Mouse (Mus musculus) cerebellum, adult 9-10 months (tissue): ENCODE data around the gene Dtx3.

Experiments
- DNase-seq: peaks from one replicate; pipeline ENCODE4 v3.0.0; 2022

The Dtx3 gene

DNA sequence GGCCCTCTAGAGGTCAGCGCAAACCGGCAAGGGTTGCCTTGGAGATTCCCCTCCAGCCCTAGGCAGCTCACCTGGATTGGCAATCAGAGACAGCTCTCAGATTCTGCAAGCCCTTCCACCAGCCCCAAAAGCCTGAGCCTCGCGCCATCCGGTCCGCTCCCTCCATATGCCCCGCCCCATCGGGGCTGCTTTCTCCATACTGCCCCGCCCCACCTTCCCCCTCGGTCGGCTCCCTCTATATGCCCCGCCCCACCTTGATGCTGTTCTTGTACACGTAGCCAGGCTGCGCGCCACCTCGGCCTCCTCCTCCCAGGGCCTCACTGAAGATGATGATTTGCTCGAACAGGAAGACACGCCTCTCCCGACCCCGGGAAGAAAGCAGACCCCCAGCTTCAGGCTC lies 11.8 kb downstream of the Dtx3 start:
- no peak for DNase-seq

DNA sequence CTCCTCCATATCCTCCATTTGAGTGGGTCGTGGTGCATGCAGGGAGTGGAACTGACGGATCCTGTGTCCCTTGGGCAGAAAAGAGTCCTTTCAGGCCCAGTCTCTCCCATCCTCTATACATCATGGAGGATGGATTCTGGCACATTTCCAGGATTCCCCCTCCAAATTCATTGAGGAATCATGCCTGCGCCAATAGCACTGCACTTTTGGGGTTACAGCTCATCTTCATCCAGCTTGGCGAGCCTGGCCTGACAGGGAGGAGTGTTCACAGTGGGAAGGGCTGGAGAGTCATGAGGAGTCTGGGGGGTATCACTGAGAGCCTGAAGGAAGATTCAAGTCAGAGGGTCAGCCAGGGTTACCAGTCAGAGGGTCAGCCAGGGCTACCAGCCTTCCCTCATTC lies 12.9 kb downstream of the Dtx3 start:
- DNase-seq: no peak

DNA sequence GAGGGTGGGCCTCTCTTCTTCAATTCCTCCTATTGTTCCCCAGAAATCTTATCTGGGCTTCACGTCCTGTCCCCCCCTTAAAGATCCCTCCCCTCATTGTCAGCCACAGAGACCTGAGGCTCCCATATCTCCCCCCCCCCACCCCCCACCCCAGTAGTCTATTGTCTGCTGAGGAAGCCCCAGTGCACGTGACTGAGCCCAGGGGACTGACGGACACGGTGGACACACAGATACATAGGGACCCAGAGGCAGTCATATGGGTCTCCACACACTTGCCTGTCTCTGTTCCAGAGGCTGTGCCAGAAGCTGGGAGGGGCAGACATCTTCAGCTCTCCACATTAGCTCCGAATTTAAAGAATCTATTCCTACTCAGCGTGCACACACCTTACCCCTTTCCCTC lies 14.0 kb downstream of the Dtx3 start:
- no peak for DNase-seq

DNA sequence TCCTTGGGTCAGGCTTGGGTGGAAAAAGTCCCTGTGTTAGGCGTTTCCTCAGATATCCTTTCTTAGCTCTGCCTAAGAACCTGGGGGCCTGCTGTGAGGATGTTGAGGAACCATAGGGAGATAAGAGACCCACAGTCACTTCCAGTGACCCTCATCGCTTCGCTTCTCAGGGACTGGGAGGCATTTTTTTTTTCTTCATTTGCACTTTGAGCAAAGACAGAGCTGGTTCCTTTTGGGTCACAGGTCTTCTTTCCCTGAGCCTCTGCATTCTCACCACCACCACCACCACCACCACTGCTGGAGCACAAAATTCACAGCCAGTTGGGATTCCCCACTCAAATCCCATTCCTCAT lies 14.9 kb downstream of the Dtx3 start:
- no peak for DNase-seq

DNA sequence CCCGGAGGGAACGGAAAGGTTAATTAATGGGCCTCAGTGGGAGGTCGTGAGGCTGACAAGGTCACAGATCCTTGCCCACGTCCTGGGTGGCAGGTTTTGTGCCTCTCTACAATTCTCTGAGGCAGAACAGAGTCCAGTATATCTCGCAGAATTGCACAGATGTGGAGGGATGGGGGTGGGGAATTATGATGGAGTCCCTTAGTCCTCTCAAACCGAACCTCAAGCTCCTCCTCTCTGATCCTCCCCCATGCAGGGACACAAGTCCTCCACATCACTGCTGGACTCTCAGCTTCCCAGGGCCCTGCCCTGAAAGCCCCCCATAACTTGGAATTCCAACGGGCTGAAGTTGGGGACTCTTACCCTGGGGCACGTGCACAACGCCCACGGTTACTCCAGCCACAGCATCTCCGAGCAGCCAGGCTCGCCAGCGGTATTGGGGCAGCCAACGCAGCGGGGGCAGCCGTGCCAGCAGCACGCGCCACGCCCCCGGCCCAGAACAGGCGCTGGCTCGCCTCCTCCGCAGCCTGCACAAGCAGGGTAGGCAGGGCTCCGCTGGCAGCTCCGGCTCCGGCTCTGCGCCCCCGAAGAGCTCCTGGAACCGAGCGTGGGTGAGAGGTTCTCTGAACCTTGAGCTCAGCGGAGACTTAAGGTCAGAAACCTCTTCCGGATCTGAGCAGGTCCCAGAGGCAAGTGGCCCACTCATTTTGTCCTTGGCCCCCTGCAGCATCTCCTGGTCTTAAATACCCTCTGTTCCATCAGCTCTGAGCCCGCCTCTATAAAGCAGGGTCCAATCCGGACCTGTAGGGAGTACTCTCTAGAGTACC lies 15.4 kb downstream of the Dtx3 start, which contains the start of gene Slc26a10:
TSS of gene Slc26a10 (minus strand) at position 775 of the 824 bp plus-strand sequence.
- DNase-seq: no peak

DNA sequence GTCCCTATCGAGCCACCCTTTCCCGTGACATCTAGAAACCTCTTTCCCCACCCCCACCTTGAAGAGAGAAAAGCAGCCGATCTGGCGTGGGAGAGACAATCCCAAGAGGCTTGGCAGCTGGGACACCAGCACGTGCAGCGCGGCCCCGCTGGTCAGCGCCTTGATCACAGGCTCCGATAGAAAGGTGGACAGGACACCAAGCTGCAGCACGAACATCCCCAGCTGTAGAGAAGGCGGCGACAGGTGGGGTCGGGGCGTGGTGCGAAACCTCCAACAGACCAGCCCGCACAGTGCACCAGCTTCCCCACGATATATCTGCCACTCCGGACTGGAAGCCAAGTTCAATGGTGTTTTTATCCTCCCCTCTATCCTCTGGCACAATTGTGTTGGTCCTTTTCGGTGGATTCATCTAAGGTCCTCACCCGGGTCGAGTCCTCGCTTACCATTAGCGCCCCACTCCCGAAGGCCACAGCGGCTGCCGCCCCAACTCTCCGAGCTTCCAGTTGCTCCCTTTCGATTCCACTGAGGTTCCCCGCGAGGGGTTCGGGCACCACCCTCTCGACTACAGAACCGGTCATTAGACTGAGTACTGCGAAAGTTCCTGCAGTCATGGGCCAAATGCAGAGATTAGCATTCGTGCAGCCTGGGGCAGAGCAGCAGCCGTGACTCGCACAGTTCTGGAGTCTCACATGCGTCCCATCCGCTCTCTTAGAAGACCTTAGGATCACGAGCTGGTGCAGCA lies 17.1 kb downstream of the Dtx3 start:
- DNase-seq: peak; percentile 30

DNA sequence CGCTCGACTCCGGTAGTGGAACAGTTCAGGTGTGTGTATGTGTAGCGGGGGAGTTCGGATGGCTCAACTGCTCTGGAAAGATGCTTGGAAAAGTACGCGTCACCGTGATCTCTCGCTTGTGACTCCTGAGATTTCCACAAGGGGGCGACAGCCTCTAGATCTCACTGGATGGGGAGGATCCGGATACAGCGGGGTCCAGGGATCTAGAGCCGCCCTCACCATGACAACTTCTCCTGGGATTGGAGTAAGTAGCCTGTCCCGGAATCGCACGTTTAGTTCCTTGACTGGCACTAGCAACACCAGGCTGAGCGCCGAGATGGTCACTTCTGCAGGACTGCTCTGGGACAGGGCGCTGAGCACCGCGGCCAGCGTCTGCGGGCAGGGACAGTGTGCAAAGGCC lies 17.8 kb downstream of the Dtx3 start:
- peak; percentile 86 for DNase-seq

DNA sequence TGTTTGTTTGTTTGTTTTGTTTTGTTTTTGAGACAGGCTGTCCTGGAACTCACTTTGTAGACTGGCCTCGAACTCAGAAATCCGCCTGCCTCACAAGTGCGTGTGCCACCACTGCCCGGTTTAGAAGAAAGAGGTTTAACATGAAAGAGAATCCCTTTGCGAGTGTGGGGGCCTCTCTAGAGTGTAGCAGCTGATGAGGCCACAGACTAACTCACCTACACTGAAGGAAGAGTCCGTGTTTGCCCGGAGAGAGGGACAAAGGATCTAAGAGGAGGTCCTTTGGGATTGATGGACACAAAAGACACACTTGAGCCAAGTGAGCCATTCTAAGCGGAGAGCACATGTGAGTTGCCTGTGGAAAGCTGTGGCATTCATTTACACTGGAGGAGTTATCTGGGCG lies 18.3 kb downstream of the Dtx3 start:
- DNase-seq: no peak

DNA sequence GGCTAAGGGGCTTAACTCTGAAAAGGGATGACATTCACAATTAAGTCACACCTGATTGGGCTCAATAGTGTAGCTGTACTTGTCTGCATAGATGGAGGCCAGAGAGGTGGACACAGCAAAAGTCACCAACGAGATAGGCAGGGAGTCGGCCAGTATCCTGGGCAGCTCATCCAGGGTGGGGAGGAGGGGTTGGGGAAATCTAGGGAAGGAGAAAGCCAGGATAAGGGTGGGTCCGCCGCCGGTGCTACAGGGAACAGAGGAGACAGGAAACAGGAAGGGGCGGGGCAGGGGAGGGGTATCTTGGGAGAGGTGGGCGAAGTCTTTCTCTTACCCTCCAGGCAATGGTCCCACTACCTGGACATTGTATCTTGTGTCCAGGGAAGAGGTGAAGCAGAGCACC lies 18.8 kb downstream of the Dtx3 start:
- DNase-seq: peak; percentile 10

DNA sequence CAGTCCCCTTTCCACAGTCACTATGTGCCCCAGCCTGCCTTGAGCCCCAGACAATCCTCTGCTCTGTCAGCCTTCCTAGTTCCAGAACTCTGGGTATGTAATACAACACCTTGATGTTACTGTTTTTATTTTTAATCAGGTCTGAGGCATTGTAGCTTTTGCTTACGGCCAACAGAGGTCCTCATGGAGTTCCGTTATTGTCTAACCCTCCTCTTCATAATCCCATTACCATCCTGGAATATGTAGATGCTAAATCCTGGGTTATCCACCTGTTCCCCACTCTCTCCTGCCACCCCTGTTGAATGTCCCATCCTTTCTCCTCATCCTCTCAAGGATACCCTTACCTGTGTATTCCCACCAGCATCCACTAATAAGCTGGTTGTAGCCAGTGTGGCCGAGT lies 19.3 kb downstream of the Dtx3 start:
- DNase-seq: peak; percentile 10

DNA sequence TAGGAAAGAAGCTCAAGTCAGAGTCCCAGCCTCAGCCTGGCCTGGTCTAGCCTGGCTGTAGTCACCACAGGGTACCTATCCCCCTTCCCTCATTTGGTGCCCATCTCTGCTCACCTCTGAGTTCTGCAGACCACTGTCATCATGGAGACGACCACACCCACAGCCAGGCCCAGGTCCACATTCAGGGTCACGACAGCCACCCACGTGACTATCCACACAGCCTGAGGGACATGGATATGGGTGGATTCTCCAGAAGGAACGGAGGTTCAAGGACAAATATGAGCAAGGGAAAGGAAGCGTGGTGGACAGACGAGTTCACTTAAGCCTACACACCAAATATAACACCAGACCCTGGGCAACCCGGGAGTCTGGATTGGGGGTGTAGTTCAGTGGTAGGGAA lies 21.4 kb downstream of the Dtx3 start:
- DNase-seq: peak; percentile 14

DNA sequence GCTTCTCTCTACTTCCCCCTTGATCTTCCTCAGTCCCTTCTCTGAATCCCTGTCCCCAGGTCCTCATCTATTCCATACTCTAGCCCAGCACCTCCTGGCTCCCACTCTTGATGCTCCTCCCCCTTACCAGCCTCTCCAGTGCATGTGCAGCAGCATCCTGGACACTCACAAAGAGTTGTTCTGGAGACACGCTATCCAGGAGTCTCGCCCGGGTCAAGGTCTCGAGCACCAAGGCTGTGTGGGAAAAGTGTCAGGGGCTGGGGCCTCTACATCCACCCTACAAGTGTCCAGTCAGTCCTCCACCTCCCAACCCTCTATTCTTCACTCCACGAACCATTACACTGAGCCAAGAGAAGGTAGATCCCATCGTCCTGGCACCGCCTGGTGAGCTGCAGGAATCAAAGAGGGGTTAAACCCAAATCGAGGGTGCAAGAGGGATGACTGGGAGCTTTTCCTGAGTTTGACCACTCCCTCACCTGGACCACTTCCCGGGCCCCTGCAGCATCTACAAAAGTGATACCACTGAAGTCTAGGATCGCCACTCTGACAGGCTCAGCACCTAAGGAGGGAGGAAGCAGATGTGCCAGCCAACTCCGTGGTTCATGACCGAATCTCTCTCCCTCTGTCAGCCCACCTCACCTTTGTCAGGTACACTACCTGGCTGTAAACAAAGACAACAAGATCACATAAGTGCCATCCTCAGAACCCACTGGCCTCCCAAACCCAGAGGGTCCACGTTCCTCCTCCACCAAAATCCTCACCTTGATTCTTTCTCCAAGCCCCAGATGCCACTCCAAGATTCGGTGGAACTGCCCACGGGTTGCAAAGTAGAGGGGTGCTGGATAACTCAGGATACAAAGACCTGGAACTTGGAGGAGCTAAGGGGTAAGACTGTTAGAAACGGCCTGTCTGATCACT lies 22.1 kb downstream of the Dtx3 start:
- DNase-seq: peak; percentile 15

DNA sequence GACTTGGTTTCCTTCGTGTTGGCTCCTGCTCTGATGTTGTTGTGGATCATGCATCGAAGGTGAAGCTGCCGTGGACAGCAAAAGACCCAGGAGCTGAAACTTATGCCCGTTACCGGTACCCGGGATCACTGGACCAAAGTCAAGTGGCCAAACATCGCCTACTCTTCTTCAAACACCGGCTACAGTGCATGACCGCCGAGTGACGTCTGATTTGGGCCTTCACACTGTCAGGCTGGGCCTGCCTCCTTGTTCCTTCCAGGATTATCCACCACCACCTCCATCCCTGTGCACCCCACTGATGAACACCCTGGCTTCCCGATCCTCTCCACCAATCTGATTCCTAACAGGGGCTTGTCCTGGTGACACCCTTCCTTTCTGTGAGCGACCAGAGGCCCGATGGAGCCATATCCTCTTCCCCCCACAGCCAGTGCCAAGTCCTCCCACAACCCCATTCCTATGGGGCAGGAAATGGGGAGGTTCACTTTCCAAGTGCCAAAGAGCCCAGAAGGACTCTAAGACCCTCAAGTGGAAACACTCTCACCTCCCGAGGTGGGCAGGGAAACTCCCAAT lies 23.8 kb downstream of the Dtx3 start:
- no peak for DNase-seq

DNA sequence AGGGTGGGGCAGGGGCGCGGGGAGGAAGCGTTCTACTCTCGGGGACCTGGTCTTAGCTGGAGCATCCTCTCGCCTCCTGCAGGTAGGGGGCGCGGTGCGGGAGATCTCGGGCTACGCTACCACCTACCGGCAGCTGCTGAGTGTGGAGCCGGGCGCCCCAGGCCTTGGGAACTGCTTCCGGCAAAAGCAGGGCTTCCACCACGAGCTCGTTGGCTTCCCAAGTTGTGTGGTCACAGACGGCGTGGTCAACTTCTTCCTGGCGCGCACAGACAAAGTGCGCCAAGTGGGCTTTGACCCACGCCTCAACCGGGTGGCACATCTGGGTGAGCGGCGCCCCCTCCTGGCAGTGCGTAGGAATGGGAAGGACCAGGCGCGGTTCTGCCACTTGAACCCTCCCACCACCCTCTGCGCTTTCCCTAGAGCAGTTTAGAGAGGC lies 24.7 kb downstream of the Dtx3 start:
- peak; percentile 45 for DNase-seq

DNA sequence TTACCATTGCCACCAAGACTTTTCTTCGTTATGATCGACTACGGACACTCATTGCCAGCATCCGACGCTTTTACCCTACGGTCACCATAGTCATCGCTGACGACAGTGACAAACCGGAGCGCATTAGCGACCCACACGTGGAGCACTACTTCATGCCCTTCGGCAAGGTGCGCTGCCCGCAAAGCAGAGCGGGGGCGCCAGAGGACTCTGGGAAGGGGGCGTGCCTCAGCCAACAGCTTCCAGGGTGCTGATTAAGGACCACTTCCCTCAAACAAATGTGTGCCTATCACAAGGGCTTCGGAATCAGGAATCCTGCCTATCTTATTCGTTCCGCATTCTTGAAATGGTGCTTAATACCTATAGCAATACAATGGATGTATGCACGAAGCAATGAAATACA lies 25.5 kb downstream of the Dtx3 start:
- peak; percentile 39 for DNase-seq

DNA sequence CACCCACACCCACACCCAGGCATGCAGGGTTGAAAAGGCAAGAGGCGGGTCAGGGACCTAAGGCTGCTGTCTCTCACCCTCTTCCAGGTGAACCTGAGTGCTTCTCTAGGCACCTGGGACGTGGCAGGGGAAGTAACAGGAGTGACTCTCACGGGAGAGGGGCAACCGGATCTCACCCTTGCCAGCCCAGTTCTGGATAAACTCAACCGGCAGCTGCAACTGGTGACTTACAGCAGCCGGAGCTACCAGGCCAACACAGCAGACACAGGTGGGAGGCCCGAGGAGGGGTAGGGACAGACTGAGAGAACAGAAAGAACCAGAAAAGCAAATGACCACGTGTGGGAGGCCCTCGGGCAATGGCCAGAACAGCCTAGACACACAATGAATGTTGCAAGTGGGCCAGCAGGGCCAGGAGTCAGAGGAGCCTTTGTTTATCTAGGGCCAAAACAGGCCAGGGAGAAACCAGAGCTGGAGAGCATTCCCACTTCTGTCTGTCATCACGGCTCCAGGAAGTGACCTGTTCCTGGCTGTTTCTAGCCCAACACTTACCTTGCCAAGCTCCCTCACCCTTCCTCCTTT lies 27.8 kb downstream of the Dtx3 start:
- peak; percentile 41 for DNase-seq

DNA sequence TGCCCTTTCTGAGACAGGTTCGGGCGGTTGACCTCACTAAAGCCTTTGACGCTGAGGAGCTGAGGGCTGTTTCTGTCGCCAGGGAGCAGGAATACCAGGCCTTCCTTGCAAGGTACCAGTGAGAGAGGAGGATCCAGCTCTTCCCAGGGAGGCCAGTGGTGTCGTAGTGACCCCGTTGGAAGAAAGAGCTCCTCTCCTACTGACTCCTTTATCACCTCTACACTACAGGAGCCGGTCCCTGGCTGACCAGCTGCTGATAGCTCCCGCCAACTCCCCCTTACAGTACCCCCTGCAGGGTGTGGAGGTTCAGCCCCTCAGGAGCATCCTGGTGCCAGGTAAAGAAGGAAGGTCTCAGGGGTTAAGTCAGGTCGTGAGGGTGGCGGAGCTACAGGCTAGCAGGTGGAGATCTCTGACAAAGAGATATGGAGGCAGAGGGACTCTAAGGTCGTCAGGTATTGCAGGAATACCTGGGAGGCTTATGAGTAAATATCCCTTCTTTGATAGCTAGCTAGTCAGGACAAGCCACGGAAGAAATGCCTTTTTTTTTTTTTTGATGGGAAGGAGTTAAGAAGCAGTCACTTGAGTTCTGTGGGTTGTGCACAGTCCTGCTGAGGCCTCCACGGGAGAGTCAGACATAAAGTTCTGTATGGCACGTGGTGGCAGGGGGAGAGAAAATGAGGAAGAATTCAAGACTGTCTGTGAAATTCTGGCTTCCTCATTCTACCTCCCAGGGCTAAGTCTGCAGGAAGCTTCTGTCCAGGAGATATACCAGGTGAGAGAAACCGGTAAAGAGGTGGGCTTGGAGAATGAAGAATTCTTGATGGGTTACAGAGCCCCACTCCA lies 28.5 kb downstream of the Dtx3 start:
- DNase-seq: peak; percentile 57

DNA sequence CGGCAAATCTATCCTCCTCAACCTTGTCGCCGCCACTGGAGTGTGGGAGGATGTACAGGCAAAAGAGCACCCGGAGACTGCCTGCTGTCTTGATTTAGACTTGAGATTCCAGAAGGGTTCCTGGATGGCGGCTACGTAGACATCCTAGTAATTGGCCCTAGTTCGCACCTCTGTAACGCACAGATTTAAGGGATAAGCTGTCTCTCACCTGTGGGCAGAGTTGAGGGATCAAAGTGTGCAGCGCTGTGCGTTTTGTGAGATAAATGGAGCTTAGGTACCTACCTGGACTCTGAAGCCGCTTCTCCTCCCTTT lies 29.2 kb downstream of the Dtx3 start:
- no peak for DNase-seq

DNA sequence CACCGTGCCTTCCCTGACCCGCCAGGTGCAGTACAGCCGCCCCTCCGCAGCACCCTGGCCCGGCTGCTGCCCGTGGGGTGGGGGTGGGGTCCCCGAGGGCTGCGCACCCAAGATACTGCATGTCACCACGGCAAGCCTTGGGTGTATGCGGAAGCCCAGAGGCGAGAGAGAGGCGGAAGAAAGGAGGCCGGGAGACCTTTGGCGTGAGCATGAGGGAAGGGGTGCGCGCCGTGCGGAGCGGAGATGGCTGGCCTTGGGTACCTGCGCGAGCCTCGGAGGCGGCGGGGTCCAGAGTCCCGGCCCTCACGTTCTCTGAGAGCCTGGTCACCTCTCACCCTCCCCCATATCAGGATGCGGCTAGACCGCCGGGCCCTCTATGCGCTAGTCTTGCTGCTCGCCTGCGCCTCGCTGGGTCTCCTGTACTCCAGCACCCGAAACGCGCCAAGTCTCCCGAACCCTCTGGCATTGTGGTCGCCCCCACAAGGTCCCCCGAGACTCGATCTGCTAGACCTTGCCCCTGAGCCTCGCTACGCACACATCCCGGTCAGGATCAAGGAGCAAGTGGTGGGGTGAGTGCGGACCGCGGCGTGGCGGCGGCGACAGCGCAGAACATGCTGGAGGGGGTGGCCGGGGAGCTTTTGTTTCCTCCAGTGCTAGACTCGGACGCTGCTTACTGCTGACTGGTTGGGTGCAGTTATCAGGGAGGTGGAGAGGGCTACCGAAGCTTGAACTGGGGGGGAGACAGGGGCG lies 29.7 kb downstream of the Dtx3 start:
- DNase-seq: peak; percentile 68

DNA sequence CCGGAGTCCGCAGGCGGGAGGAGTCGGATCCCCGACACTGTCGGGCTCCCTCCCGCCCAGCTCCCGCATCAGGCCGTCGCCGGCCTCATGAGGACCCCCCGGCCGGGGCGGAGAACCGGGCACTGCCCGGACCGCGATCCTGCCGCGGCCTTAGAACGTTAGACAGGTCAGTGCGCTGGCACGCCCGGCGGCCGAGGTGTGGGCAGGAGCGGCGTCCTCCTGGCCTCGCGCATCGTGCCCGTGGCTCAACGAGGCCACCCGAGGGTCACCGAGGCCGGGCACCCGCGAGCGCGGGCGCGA lies 30.2 kb downstream of the Dtx3 start:
- no peak for DNase-seq
